Mouse (Mus musculus) lung, postnatal 0 days (tissue): Measurements from ENCODE around the gene Fam241a.

Experiments
- CTCF ChIP-seq: IDR thresholded peaks from 2 replicates; pipeline ENCODE4 v1.5.1; 2016; ENCODE audit warnings: antibody characterized with exemption, mild to moderate bottlenecking
- EP300 ChIP-seq: IDR thresholded peaks from 2 replicates; pipeline ENCODE4 v1.6.1; 2016; ENCODE audit warnings: antibody characterized with exemption, mild to moderate bottlenecking, control low read depth

- TF ChIP-seq CTCF (no peak), EP300 (no peak)
Observed at GRCm38 (mm10) chr3:127868880-127869279, 27.2 kb downstream of the Fam241a start.
